Mouse (Mus musculus) brown adipose tissue, adult 24 weeks (tissue): ENCODE measurements around the gene 0610040J01Rik. TPM values are rescaled to one million over a fixed set of nuclear protein-coding genes. Genes with fewer than 3 reads are reported as not detected.

Experiments
- H3K27ac ChIP-seq: fragments of 200-500 bp; replicated peaks from 2 replicates; pipeline ENCODE4 v1.5.1; 2012; ENCODE audit warnings: low read depth, mild to moderate bottlenecking, low read length
- H3K4me1 ChIP-seq: fragments of 200-500 bp; 2 replicates; pipeline ENCODE4 v1.6.1; 2012; ENCODE audit warnings: low read length, mixed read lengths; ENCODE audit not compliant: control insufficient read depth, insufficient read depth, insufficient read length
- H3K4me3 ChIP-seq: fragments of 200-500 bp; 2 replicates; pipeline ENCODE4 v1.5.1; 2012; ENCODE audit warnings: low read depth, mild to moderate bottlenecking, low read length, moderate library complexity; ENCODE audit not compliant: insufficient read depth
- polyA plus RNA-seq: library from polyadenylated mRNA; stranded (reverse); fragments of >200 nt; gene quantifications from 2 replicates; pipeline ENCODE4 v1.2.4, GENCODE M21; 2012; ENCODE audit not compliant: missing spikeins, insufficient read depth, insufficient read length

0610040J01Rik gene
- polyA plus RNA-seq, 1 experiment = not detected

DNA sequence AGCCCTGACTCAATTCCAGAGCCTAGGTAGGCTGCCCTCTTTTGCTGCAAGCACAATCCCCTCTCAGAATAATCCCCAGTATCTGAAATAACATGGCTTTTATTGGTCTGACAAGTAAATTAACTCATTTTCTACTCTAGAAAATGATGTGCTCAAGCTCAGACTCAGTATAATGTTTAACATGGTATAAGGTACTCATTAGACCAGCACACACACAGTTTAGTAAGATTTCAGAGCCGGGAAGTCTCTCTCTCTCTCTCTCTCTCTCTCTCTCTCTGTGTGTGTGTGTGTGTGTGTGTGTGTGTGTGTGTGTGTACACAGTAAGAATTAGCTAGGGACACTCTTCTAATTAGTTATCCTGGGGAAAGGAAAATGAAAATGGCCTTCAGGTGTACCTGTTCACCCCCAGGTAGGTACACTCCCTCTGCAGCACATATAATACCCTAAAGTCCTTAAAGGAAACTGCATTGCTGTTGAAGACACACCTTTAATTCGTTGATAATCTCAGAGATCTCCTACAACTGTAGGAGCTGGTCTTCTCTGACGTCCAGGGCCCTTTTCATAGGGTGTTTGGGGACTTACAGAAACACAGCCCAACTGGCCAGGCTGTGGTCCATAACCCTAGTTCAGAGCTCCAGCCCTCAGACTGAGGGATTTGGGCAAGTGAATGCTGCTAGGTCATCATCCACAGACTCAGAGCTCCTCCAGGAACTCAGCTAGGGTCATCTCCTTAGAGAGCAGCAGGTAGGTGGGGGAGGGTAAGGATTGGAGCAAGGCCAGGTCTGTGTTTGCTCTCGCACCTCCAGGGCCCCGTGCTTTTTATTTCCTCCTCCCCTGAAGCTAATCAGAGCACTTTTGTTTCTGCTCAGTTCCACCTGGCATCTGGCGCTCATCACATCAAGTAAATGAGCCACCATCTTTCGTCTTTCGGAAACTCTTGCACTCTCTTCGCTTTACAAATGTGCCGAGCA lies 11.5 kb downstream of the 0610040J01Rik start:
- Histone ChIP-seq H3K4me3 (no peak overlapping the region), H3K4me1 (no peaks in the 10 kb centered on the region), H3K27ac (no peak overlapping the region)

GRCm38 (mm10) chr5:63824599-63825350 lies 12.6 kb downstream of the 0610040J01Rik start:
- no peak overlapping the region for H3K27ac ChIP-seq
- H3K4me1 ChIP-seq = no peaks in the 10 kb centered on the region
- no peak overlapping the region for H3K4me3 ChIP-seq

DNA sequence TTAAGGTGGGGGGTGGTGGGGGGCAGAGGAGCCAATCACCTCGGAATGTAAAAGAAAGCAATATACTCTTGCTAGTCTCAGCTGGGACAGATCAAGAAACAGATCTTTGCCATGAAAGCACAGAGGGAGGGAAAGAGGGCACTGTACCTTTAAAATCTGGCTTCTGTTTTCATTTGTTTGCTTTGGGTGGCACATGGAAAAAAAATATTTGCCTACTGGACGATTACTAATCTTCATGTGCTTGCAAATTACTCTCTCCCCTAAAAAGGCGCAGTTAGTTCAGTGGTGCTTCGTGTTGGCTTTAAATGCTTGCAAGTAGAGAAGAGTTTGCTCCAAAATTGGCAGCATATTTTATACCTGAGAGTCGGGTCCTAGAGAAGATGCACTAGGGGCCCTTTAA lies 13.7 kb downstream of the 0610040J01Rik start:
- no peak overlapping the region for H3K4me3 ChIP-seq
- H3K27ac ChIP-seq = no peak overlapping the region
- H3K4me1 ChIP-seq = no peaks in the 10 kb centered on the region

GRCm38 (mm10) chr5:63827006-63827405 lies 14.8 kb downstream of the 0610040J01Rik start:
- H3K27ac ChIP-seq = peak overlapping the region; percentile 66
- no peak overlapping the region for H3K4me3 ChIP-seq
- H3K4me1 ChIP-seq = no peaks in the 10 kb centered on the region

GRCm38 (mm10) chr5:63827415-63828053 lies 15.4 kb downstream of the 0610040J01Rik start:
- H3K27ac ChIP-seq = peak overlapping the region; percentile 66
- no peaks in the 10 kb centered on the region for H3K4me1 ChIP-seq
- H3K4me3 ChIP-seq = no peak overlapping the region

- Histone ChIP-seq H3K4me1 (no peaks in the 10 kb centered on the region), H3K4me3 (no peak overlapping the region), H3K27ac (no peak overlapping the region)
Observed at GRCm38 (mm10) chr5:63828380-63829185, 16.4 kb downstream of the 0610040J01Rik start.

GRCm38 (mm10) chr5:63831054-63831453 lies 18.9 kb downstream of the 0610040J01Rik start:
- Histone ChIP-seq H3K27ac (no peak overlapping the region), H3K4me1 (no peaks in the 10 kb centered on the region), H3K4me3 (no peak overlapping the region)

GRCm38 (mm10) chr5:63833955-63834354 lies 21.8 kb downstream of the 0610040J01Rik start:
- Histone ChIP-seq H3K27ac (no peak overlapping the region), H3K4me1 (no peaks in the 10 kb centered on the region), H3K4me3 (no peak overlapping the region)

- Histone ChIP-seq H3K27ac (no peak overlapping the region), H3K4me3 (no peak overlapping the region), H3K4me1 (no peaks in the 10 kb centered on the region)
Observed at GRCm38 (mm10) chr5:63834435-63834834, 22.3 kb downstream of the 0610040J01Rik start.

DNA sequence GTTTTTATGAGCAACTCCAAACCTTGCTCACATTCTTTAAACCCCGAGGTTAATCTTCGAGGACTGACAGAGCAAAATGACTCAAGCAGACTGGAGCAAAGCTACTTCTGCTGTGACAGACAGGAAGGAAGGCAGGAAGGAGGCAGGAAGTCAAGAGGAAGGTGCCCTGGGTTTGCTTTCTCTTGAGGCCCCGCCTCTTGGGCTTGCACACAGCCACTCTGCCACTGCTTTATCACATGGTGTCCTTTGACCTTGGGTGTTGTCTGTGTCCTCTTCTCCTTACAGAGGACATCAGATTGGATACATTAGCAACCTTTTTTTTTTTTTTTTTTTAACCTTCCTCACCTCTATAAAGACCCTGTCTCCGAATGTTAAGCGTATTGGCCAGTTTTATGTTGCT lies 25.0 kb downstream of the 0610040J01Rik start:
- H3K27ac ChIP-seq = no peak overlapping the region
- no peaks in the 10 kb centered on the region for H3K4me1 ChIP-seq
- H3K4me3 ChIP-seq = no peak overlapping the region

GRCm38 (mm10) chr5:63837851-63838250 lies 25.7 kb downstream of the 0610040J01Rik start:
- H3K4me3 ChIP-seq = no peak overlapping the region
- H3K4me1 ChIP-seq = no peaks in the 10 kb centered on the region
- H3K27ac ChIP-seq = no peak overlapping the region

DNA sequence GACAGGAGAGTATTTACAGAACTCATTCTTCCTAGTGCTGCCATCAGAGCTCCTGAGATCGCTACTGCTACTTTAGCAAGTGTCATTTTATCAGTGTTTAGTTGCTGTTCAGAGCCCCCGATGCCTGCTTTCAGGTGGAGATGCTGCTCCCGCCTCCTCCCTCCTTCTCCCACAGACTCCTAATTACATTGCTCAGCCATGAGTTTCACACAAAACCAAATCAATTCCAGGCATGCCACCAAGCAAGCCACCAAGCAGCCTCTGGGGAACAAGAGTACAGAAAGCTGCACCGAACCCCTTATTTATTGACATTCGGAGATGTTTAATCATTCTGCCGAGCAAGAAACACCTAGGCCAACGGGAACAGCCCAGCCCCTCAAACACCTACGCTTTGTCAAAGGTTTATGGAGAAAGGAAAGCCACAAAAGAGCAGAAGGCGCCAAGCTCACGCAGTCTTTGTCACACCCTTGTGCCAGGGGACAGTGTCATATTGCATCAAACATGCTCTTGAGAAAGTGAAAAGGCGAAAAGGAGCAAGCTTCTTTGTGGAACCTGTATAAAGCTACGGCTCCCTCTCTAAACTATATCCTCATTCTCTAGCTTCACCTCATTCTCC lies 27.7 kb downstream of the 0610040J01Rik start:
- Histone ChIP-seq H3K4me1 (no peaks in the 10 kb centered on the region), H3K4me3 (no peak overlapping the region), H3K27ac (no peak overlapping the region)

GRCm38 (mm10) chr5:63847080-63847479 lies 34.9 kb downstream of the 0610040J01Rik start:
- H3K4me1 ChIP-seq = no peaks in the 10 kb centered on the region
- no peak overlapping the region for H3K27ac ChIP-seq
- no peak overlapping the region for H3K4me3 ChIP-seq

DNA sequence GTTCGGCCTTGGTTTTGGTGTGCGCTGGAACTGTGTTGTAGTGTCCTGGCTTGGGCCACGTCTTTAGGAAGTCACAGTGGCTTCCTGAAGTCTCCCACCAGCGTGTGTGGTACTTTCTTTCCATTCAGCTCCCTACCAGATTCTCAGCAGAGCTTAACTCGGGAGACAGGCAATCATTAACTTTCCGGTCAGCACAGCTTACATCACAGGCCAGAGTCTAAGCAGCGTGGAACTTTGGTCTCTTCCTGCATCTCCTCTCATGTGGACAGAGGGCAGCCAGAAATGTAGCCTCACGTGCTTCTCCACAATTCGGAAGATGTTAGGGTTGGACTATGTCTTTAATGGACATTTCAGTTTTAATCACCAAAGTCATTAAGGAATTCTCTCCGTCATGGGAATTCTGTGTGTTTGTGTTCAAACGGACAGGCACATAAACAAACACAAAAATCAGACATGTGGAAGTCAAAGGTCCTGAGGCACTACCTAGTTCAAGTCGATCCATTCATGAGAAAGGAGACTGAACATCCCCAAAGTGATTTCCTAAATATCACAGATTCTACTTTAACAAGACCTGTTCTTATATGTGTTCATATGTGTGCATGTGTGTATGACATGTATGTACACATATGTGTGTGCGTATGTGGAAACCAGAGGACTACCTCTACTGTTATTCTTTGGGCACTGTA lies 35.5 kb downstream of the 0610040J01Rik start:
- no peaks in the 10 kb centered on the region for H3K4me1 ChIP-seq
- H3K4me3 ChIP-seq = no peak overlapping the region
- no peak overlapping the region for H3K27ac ChIP-seq
